Mouse (Mus musculus) heart, postnatal 10 days (tissue): ENCODE measurements around the gene Tor1a. TPM values are rescaled to one million over a fixed set of nuclear protein-coding genes. Genes with fewer than 3 reads are reported as not detected.

Experiments used
- DNase-seq, 2 experiments: peaks; one replicate each; pipeline ENCODE4 v3.0.0; 2021
- intact Hi-C: fragments of 180-260 bp; cut with DNase I; formaldehyde crosslinking; loops from one replicate; pipeline ENCODE4 v1.15.1; 2025
- total RNA-seq, 2 experiments: library from RNA; stranded (reverse); gene quantifications; 2 replicates each; pipeline ENCODE4 v1.2.3; 2021

Gene Tor1a
- 10 to 100 TPM; 18.9 to 20.7 TPM for total RNA-seq

- intact Hi-C loops = no loop called here
- peak; percentile 92 for DNase-seq
These were observed at the start of gene Tor1a for GRCm38 (mm10) chr2:30967352-30968327. Tor1a (minus strand) TSS chr2:30967933.

DNA sequence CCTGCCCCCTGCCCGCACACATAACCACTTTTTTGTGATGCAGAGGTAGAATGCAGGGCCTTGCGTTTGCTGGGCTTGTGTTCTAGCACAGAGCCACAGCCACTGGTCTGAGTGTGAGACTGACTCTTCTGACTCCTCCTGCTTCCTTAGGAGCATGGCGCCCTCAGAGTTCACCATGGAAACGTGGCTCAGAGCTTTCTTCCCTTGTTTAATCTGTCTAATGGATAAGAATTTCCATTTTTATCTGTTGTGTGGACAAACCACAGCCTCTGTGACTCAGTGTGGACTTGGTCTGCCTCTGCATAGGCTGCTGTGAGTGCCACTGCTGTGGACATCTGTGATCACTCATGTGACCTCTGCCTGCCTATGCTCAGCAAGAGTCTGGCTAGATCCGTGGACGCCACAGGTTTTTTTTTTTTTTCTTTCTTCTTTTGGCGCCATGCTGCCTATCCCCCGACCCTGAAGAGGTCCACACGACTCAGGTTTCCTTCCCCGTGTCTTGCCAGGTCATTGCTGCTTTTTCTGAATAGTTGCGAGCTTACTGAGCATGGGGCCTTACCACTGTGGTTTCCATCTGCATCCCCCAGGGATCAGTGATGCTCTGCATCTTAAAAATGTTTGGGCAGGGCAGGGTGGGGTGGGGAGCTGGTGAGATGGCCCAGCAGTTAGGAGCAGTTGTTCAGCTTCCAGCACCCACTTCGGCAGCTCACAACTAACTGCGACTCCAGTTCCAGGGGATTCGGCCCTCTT lies 45.8 kb upstream of the Tor1a start:
- intact Hi-C loops = no loop called here
- no peak for DNase-seq

DNA sequence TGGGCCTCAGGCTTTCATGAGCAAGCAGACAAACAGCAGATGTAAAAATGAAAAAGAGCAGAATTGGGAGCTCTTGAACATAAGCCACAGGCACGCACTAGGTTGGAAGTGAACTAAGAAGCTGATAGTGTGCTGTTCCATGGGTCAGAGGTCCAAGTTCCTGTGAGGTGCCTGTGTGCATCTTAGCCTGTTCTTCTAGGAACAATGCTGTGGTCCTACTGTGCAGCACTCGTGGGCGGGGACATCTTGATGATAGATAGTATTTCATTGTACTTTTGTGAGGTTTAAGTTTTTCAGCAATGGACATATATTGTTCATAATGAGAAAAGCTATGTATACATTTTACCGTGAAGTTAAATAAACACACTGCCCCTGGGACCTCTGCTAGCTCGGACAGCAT lies 39.5 kb upstream of the Tor1a start:
- DNase-seq = no peak
- intact Hi-C loops = no loop called here

- intact Hi-C loops = no loop called here
- DNase-seq = peak; percentile 76 to 80
These were observed 38.7 kb upstream of the Tor1a start for GRCm38 (mm10) chr2:31006434-31006833.

DNA sequence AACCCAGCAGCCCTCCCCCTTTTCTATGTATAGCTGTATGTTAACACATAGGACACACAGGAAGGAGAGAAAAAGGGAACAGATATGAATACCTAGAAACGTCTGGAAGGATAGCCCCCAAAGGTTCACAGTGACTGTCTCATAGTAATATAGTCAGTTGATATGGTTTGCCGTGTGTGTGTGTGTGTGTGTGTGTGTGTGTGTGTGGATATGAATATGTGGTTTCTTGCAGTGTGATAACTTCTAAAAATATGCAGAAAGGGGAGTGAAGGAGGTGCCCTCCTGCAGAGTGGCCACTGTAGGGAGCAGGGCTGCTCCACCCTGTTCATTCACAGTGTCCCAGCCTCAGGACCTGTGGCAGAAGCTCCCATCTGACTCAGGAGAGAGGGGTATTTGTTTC lies 37.7 kb upstream of the Tor1a start:
- no peak for DNase-seq

GRCm38 (mm10) chr2:31002857-31003256 lies 35.1 kb upstream of the Tor1a start:
- intact Hi-C loops = no loop called here
- no peak for DNase-seq

More for the DNA sequence above, 37.7 kb upstream of the Tor1a start:
- intact Hi-C loops = no loop called here

- no peak for DNase-seq
- intact Hi-C loops = no loop called here
These were observed 30.9 kb upstream of the Tor1a start for GRCm38 (mm10) chr2:30998443-30999260.

DNA sequence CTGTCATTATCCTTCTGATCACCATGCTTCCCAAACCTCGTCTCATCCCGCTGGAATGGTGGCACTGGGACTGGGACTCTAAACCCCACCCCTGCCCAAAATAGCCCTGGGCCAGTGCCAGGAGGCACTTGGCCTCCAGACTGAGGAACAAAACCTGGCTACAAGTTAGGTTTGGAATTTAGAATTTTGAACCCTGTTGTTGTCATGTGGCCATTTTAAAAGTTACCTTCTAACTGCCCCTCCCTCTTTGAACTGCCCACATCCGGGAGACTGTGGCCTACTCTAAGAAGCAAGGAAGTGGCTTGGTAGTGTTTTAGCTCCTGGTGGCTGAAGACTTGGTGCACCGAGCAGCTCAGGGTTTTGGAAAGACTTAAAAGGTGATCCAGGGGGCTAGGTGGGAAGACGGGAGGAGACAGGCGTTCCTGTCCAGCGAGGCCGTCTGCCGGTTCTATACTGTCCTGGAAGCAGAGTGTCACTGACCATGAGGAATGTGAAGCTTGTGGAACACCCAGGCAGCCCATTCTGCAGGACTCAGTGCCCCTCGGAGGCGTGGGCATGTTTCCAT lies 27.8 kb upstream of the Tor1a start:
- intact Hi-C loops = no loop called here
- peak; percentile 81 to 84 for DNase-seq

GRCm38 (mm10) chr2:30994853-30995252 lies 27.1 kb upstream of the Tor1a start:
- no peak for DNase-seq
- intact Hi-C loops = no loop called here

DNA sequence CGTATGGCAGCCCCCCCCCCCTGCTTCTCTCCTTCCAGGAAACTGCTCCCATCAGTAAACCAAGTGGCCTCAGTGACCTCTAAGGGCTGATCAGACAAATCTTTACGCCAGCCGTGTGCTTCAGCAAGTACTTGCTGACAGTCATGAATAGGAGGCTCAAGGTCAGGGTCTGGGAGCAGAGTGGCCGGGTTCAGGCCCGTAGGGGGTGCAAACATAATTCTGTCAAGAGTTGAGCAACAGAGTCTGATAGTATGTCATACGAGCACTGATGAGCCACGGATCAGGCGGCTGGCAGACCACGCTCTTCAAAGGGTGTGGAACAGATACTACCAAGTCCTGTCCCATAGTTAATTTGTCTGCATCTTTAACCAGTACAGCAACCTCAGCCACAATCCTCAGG lies 22.5 kb upstream of the Tor1a start:
- no peak for DNase-seq
- intact Hi-C loops = no loop called here

GRCm38 (mm10) chr2:30985111-30986020 lies 17.6 kb upstream of the Tor1a start:
- intact Hi-C loops = no loop called here
- peak; percentile 38 to 41 for DNase-seq

DNA sequence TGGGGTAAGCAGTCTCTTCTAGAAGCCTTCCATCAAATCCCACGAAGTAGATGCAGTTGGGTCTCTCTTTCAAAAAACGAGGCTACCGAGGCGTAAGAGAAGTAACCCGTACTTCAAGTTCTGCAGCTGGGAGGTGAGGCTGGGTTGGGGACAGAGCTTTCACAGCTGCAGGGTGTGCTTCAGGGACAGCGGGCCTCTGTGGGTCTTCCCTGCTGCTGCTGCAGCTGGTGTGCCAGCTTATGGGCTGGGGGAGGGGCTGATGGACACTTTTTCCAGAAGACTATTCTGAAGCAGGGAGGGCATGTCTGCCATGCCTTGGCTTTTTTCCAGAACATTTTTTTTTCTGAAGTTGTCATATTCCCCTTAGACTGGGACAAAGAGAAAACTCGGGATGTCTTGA lies 15.3 kb upstream of the Tor1a start:
- DNase-seq = no peak
- intact Hi-C loops = no loop called here

DNA sequence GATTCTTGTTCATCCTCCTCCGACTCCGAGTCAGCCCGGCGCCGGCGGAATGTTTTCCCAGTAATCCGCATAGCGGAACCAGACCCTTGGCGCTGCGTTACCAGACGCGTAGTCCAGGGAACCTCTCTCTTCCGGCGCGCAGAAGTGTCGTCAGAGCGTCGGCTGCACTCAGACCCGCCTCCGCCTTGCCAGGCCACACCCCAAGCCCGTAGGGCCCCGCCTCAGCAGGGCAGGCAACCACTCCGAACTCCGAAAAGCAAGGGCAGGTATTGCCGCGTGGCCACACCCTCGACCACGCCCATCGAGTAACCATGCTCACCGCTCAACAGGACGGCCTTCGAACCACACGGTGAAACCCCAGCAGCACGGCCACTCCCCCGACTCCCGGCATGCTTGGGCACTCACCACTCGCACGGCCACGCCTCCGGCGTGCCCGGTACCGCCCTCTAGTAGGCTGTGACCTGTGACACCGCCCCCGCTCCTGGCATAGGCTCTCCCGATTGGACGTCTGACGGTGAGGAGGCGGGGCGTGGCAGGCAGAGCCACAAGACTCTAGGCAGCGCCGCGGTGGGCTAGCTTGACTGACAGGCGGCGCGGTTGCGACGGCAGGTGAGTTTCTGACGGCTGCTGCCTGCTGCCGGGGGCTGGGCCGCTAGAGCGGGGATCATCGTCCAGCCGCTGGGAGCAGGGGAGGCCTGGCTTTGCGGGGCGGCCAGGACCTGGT lies 14.2 kb upstream of the Tor1a start, which contains the start of the genes BC005624 and Usp20:
BC005624 (minus strand) TSS at position 412 of the 724 bp plus-strand sequence.
Usp20 (plus strand) TSS at position 490 of the 724 bp plus-strand sequence.
- DNase-seq = peak; percentile 99
- intact Hi-C loops = loop anchor here (2.0 kb wide), 1 partner anchor 29 kb away; the partner anchor contains the start of gene Tor1b

GRCm38 (mm10) chr2:30966826-30967225 lies 907 bp downstream of the Tor1a start:
- intact Hi-C loops = no loop called here
- no peak for DNase-seq

- intact Hi-C loops = no loop called here
- no peak for DNase-seq
These were observed 2.1 kb downstream of the Tor1a start for GRCm38 (mm10) chr2:30965627-30966026.

DNA sequence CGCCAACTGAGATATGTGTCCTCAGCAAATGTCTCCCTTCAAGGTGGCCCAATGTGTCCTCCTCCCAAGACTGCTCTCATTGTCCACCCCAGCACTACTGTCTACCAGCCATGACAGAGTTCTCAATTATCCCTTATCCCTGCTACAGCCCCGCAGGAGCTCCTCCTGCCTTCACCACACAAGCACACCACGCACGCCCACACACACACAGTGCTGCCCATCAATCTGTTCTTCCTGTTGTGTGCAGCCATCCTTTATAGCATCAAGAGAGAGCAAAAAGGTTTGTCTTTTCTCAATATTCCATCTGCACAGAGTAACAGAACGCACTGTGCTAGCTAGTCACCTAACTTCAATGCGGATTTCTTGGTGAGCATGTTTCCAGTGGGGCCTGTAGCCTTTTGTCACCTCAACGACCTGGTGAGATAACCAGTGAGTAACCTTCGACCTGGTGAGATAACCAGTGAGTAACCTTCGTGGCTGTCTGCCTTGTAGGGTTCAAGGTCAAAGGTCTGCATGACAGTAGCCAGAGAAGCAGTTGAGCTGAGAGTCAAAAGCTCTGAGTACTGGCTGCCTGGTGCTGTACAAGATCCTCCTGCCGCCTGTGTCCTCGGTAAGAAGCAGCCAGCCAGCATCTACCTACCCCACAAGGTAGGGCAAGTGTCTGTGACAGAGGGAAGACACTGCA lies 5.0 kb downstream of the Tor1a start:
- intact Hi-C loops = no loop called here
- DNase-seq = no peak

DNA sequence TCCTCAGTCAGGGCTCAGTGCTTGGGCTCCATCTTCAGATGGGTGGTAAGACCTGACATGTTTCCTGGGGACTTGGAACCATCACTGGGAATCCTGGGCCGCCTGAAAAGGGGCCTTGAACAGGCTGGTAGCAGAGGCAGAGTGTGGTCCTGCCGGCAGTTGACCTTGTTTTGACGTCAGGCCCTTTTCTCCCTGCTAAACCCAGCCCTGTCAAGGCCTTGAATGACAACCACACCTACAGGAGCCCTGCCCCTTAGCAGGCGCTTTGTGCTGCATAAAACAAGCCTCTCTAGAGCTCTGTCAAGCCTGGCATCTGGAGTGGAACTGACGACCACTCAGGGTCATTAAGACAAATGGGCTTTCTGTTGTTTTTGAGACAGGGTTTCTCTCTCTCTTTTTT lies 7.9 kb downstream of the Tor1a start:
- intact Hi-C loops = no loop called here
- DNase-seq = no peak

DNA sequence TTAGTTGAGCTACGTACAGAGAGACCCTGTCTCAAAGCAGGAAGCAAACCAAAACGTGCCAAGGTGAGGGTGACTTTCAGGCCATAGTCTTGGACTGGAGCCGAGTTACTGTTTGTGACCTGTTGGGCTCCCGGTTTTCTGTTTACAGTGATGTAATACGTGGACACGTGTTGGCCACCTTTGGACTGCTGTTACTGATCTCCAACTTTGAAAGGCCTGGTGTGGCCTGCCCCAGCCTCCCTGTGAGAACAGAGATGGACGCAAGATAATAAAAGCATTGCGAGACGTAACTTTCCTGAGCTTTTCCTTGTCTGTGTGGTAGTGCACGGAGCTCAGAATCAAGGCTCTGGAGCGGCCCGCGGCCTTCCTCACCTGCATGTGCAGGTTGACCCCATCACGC lies 9.0 kb downstream of the Tor1a start:
- no peak for DNase-seq
- intact Hi-C loops = no loop called here
